Comparison of ENCODE assay signal across 8 mouse cellular contexts in genomic region chr11:105525608-105526007, GRCm38 (mm10).
DNase-seq lines count a peak whose midpoint lies in the region; ATAC-seq lines count a peak whose summit lies in the region.
"Had no signal": no experiment of that assay in that cellular context is flagged by ENCODE, and none has a peak within 500 bp of the region (broad histone marks: within the 10 kb centered on the region; RNA-seq: fewer than 3 reads in every experiment).

No protein-coding gene starts in this region.

- H3K27me3 ChIP-seq in heart, embryonic 13.5 days (replicated peaks): no peaks in the 10 kb centered on the region
- no peaks in the 10 kb centered on the region for H3K27me3 ChIP-seq in limb, embryonic 13.5 days
- H3K27me3 ChIP-seq in stomach, embryonic 16.5 days (ENCODE audit: control insufficient read depth, insufficient read depth, low read length): no peaks in the 10 kb centered on the region
- no peaks in the 10 kb centered on the region for H3K27me3 ChIP-seq in midbrain, embryonic 14.5 days (ENCODE audit: control insufficient read depth, insufficient read depth, low read length)
- H3K27me3 ChIP-seq: liver, embryonic 15.5 days had no signal

- 26% methylated on average over 5 of the region's 5 CpGs for WGBS in heart, embryonic 13.5 days
- WGBS in limb, embryonic 13.5 days: 26% methylated on average over 5 of the region's 5 CpGs
- 14% methylated on average over 5 of the region's 5 CpGs for WGBS in stomach, embryonic 16.5 days
- 70% methylated on average over 5 of the region's 5 CpGs for WGBS in midbrain, embryonic 14.5 days

- peak overlapping the region; percentile 11; the same call in 1 of the 2 replicates for H3K4me2 ChIP-seq in heart, embryonic 13.5 days
- H3K4me2 ChIP-seq in limb, embryonic 13.5 days (replicated peaks): no peak overlapping the region
- no peak overlapping the region for H3K4me2 ChIP-seq in stomach, embryonic 16.5 days (ENCODE audit: low read depth, low read length)
- no peak overlapping the region for H3K4me2 ChIP-seq in midbrain, embryonic 14.5 days (ENCODE audit: low read length)
- H3K4me2 ChIP-seq: liver, embryonic 15.5 days had no signal

- no peaks in the 10 kb centered on the region for H3K9me3 ChIP-seq in heart, embryonic 13.5 days
- H3K9me3 ChIP-seq in limb, embryonic 13.5 days: no peaks in the 10 kb centered on the region
- no peaks in the 10 kb centered on the region for H3K9me3 ChIP-seq in stomach, embryonic 16.5 days (replicated peaks; ENCODE audit: control insufficient read depth, low read length)
- H3K9me3 ChIP-seq in midbrain, embryonic 14.5 days (ENCODE audit: control insufficient read depth, low read length): no peaks in the 10 kb centered on the region
- H3K9me3 ChIP-seq: liver, embryonic 15.5 days had no signal

- H3K4me3 ChIP-seq in heart, embryonic 13.5 days: no peak overlapping the region
- no peak overlapping the region for H3K4me3 ChIP-seq in limb, embryonic 13.5 days
- H3K4me3 ChIP-seq in stomach, embryonic 16.5 days (replicated peaks; ENCODE audit: low read length): no peak overlapping the region
- no peak overlapping the region for H3K4me3 ChIP-seq in midbrain, embryonic 14.5 days (replicated peaks; ENCODE audit: low read depth, low read length)
- H3K4me3 ChIP-seq: liver, embryonic 15.5 days had no signal

- H3K27ac ChIP-seq in heart, embryonic 13.5 days (replicated peaks): peak overlapping the region; percentile 78
- no peak overlapping the region for H3K27ac ChIP-seq in limb, embryonic 13.5 days
- no peak overlapping the region; the same call in 1 of the 2 replicates for H3K27ac ChIP-seq in stomach, embryonic 16.5 days (ENCODE audit: low read length)
- H3K27ac ChIP-seq in midbrain, embryonic 14.5 days (replicated peaks; ENCODE audit: low read depth, low read length): no peak overlapping the region
- H3K27ac ChIP-seq: liver, embryonic 15.5 days had no signal

- H3K9ac ChIP-seq in heart, embryonic 13.5 days: peak overlapping the region; percentile 14; the same call in 1 of the 2 replicates
- H3K9ac ChIP-seq in limb, embryonic 13.5 days: no peak overlapping the region
- no peak overlapping the region for H3K9ac ChIP-seq in stomach, embryonic 16.5 days (ENCODE audit: low read length)
- H3K9ac ChIP-seq in midbrain, embryonic 14.5 days (replicated peaks; ENCODE audit: low read length): no peak overlapping the region
- H3K9ac ChIP-seq: liver, embryonic 15.5 days had no signal

- peak; percentile 17 for DNase-seq in ovary, adult 18-20 months (ENCODE audit: low spot score)
- no peak for DNase-seq in ovary, postnatal 10 days (ENCODE audit: low spot score)
- DNase-seq in embryo, embryonic 9.5 days (ENCODE audit: extremely low spot score): peak; percentile 30
- DNase-seq in midbrain, embryonic 14.5 days: no peak

- H3K36me3 ChIP-seq in heart, embryonic 13.5 days: no peaks in the 10 kb centered on the region
- H3K36me3 ChIP-seq in limb, embryonic 13.5 days: no peaks in the 10 kb centered on the region
- H3K36me3 ChIP-seq in stomach, embryonic 16.5 days (ENCODE audit: control insufficient read depth, insufficient read depth, low read length): no peaks in the 10 kb centered on the region
- no peaks in the 10 kb centered on the region for H3K36me3 ChIP-seq in midbrain, embryonic 14.5 days (ENCODE audit: control insufficient read depth, insufficient read depth, low read length)
- H3K36me3 ChIP-seq: liver, embryonic 15.5 days had no signal

- peak; percentile 37; the same call in 1 of the 2 replicates for ATAC-seq in heart, embryonic 13.5 days (ENCODE audit: extremely low read depth, insufficient number of reproducible peaks, low FRiP score, low TSS enrichment)
- peak; percentile 71; the same call in 1 of the 2 replicates for ATAC-seq in limb, embryonic 13.5 days (ENCODE audit: low FRiP score, low read depth)
- ATAC-seq in stomach, embryonic 16.5 days (ENCODE audit: insufficient read depth, low FRiP score): peak; percentile 85; the same call in 1 of the 2 replicates
- ATAC-seq in midbrain, embryonic 14.5 days (ENCODE audit: low FRiP score, low TSS enrichment): no peak

- peaks cover 36% of the 10 kb centered on the region for H3K4me1 ChIP-seq in heart, embryonic 13.5 days
- H3K4me1 ChIP-seq in limb, embryonic 13.5 days: peaks cover 24% of the 10 kb centered on the region
- H3K4me1 ChIP-seq in stomach, embryonic 16.5 days (ENCODE audit: control insufficient read depth, insufficient read depth, low read length): peaks cover 10% of the 10 kb centered on the region; the same call in 1 of the 2 replicates
- H3K4me1 ChIP-seq in midbrain, embryonic 14.5 days (ENCODE audit: control insufficient read depth, insufficient read depth, low read length): peaks cover 6% of the 10 kb centered on the region; the same call in 1 of the 2 replicates
- H3K4me1 ChIP-seq: liver, embryonic 15.5 days had no signal

Comparison
In these comparisons a context has a peak if more than half of its experiments do, and no peak if none do; other contexts are left out.
1. DNase-seq: peak in ovary, adult 18-20 months (single experiment) and embryo, embryonic 9.5 days (single experiment); none in ovary, postnatal 10 days (single experiment) and midbrain, embryonic 14.5 days (single experiment).